Mouse (Mus musculus) stomach, postnatal 0 days (tissue): ENCODE data around the gene Olfr1120.

Experiments used
- CTCF ChIP-seq: IDR thresholded peaks from 2 replicates; pipeline ENCODE4 v1.5.1; 2016; ENCODE audit warnings: antibody characterized with exemption, low read depth, mild to moderate bottlenecking, moderate library complexity
- EP300 ChIP-seq: optimal IDR thresholded peaks from 2 replicates; pipeline ENCODE3; 2016; ENCODE audit warnings: antibody characterized with exemption

DNA sequence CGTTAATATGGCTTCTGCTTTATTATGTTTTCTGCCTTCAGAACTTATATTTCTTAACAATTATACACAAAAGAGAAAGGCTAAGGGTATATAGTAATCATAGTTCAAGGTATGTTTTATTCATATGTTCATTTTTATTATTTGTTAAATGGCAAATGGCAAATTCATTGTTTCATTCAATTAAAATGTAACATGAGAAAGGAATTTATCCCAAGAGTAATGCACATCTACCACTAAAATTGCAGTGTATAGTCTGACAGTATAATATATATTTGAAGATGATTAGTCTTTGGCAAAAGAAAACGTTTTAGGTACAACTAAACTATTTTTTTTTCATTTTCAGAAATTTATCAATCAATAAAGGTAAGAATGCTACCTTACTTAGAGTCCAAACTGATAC, at the start of gene Olfr1120:
- TF ChIP-seq CTCF (no peak), EP300 (no peak)
